Mouse (Mus musculus) midbrain, embryonic 15.5 days (tissue): ENCODE results near the gene Pdk2. TPM values are rescaled to one million over a fixed set of nuclear protein-coding genes. Genes with fewer than 3 reads are reported as not detected.
A peak's percentile ranks its signal among the peaks of the same experiment; 100 is the strongest.

ENCODE experiments used
- ATAC-seq: fragments of 200-750 bp; cut with Nextera tagmentation; replicated peaks from 2 replicates; pipeline ENCODE4 v1.8.0; 2017; ENCODE audit warnings: moderate TSS enrichment
- H3K27ac ChIP-seq: fragments of 300-500 bp; sonication (generic); 2 replicates; pipeline ENCODE4 v1.5.1; 2015; ENCODE audit warnings: mild to moderate bottlenecking, inconsistent platforms
- H3K27me3 ChIP-seq: fragments of 300-500 bp; sonication (generic); replicated peaks from 2 replicates; pipeline ENCODE4 v1.6.1; 2015; ENCODE audit warnings: inconsistent platforms
- H3K36me3 ChIP-seq: fragments of 300-500 bp; sonication (generic); replicated peaks from 2 replicates; pipeline ENCODE4 v1.6.1; 2015; ENCODE audit warnings: inconsistent platforms
- H3K4me1 ChIP-seq: fragments of 300-500 bp; sonication (generic); 2 replicates; pipeline ENCODE4 v1.6.1; 2015; ENCODE audit warnings: inconsistent platforms
- H3K4me2 ChIP-seq: fragments of 300-500 bp; sonication (generic); 2 replicates; pipeline ENCODE4 v1.6.1; 2015; ENCODE audit warnings: inconsistent platforms, mild to moderate bottlenecking, moderate library complexity
- H3K4me3 ChIP-seq: fragments of 300-500 bp; sonication (generic); 2 replicates; pipeline ENCODE4 v1.5.1; 2015; ENCODE audit warnings: mild to moderate bottlenecking, inconsistent platforms
- H3K9ac ChIP-seq: fragments of 300-500 bp; sonication (generic); 2 replicates; pipeline ENCODE4 v1.6.1; 2015; ENCODE audit warnings: mild to moderate bottlenecking, inconsistent platforms
- H3K9me3 ChIP-seq: fragments of 300-500 bp; sonication (generic); 2 replicates; pipeline ENCODE4 v1.6.1; 2016; ENCODE audit warnings: inconsistent platforms
- WGBS: fragments of 180-500 bp; shearing (Covaris S2); methylation state at CpG from one replicate; pipeline ENCODE4 v1.1.7; 2015; ENCODE audit warnings: mixed read lengths; 5-methylcytosine and 5-hydroxymethylcytosine counted together
- polyA plus RNA-seq: library from polyadenylated mRNA; unstranded; fragments of >200 nt; fragmentation: Nextera tagmentation; extraction: Ambion mirVana; gene quantifications from 2 replicates; pipeline ENCODE4 v1.2.1, GENCODE M21; 2015

The Pdk2 gene
- polyA plus RNA-seq, 1 experiment from 2014 or later, result 28.2 TPM

DNA sequence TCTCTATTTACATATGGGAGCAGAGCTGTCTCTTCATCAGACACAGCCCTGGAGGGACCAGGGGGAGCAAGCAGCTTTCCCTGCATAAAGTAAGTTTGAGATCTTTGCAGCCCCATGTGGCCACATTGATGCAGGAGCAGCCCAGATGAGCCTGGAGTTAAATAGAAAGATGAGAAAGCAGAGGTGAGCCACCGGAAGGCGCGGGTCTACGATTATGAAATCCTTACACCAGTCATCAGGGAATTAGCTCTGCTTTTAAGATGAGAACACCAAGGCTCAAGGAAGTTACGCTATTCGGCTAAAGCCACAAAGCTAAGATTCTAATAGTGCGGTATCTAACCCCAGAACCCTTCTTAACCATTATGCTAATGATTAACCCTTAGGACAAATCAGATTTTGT is 36.8 kb upstream of the Pdk2 start:
- WGBS, result 58% methylated on average over 7 of the region's 7 CpGs
- H3K27me3 ChIP-seq, result peaks cover 36% of the 10 kb centered on the region
- H3K27ac ChIP-seq, result no peak overlapping the region
- H3K9me3 ChIP-seq, result no peaks in the 10 kb centered on the region
- no peak for ATAC-seq
- no peak overlapping the region for H3K4me3 ChIP-seq
- H3K9ac ChIP-seq, result no peak overlapping the region
- peaks cover 29% of the 10 kb centered on the region for H3K4me1 ChIP-seq
- H3K36me3 ChIP-seq, result no peaks in the 10 kb centered on the region
- no peak overlapping the region for H3K4me2 ChIP-seq

DNA sequence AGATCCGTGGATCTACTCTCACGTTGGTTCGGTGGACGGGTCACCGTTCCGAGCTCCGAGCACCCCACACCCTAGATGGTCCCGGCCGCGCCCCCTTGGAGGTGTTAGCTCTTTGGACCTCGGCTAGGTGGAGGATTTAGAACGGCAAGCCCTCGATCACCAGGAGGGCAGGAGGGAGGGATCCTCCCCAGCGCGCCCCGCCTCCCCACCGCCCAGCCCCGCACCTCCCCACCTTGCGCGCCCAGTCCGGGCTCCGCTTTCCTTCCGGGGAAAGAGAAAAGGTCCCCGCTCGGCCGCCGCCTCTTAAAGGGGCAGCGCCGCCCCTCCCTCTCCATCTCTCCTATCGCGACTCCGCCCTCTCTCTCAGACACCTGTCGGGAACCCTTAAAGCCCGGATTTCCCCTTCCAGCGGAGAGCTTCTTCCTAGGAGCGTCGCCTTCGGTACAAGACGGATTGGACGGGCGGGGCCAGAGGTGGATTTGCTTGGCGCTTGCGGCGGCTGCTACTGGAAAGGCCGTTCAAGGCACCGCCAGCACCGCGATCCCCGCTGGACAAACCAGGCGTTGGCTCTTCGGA is 35.5 kb upstream of the Pdk2 start, which contains the start of gene Itga3:
TSS of gene Itga3 (minus strand) at position 266 of the 576 bp plus-strand sequence.
- ATAC-seq, result peak; percentile 78
- H3K27ac ChIP-seq, result peak within 1 kb of the TSS; percentile 82
- H3K36me3 ChIP-seq, result no peaks in the 10 kb centered on the region
- WGBS, result under 1% methylated on average over 51 of the region's 51 CpGs
- peak within 1 kb of the TSS; percentile 75 for H3K9ac ChIP-seq
- peak within 1 kb of the TSS; percentile 90 for H3K4me2 ChIP-seq
- peaks cover 29% of the 10 kb centered on the region for H3K4me1 ChIP-seq
- no peaks in the 10 kb centered on the region for H3K9me3 ChIP-seq
- H3K27me3 ChIP-seq, result peaks cover 36% of the 10 kb centered on the region
- peak within 1 kb of the TSS; percentile 75 for H3K4me3 ChIP-seq

DNA sequence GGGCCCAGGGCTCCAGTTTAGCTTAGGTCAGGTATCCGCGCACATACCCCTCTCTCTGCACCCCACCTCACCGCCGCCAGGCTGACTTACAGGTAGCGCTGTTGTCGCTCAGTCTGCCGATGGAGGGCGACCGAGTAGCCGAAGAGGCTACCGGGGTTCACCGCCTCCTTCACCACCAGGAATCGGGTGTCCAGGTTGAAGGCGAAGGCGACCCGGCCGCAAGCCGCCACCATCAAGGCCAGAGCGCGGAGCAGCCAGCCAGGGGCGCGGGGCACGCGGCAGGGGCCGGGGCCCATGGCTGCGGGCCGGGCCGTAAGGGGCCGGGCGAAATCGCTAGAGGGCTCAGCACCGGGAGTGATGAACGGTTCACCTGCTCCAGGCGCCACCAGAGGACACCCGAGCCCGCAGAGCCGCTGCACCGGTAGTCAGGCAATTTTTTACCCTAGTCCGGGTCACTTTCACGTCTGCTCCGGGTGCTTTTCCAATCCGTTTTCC is 34.9 kb upstream of the Pdk2 start:
- H3K4me1 ChIP-seq, result peaks cover 29% of the 10 kb centered on the region
- no peaks in the 10 kb centered on the region for H3K36me3 ChIP-seq
- H3K4me2 ChIP-seq, result peak overlapping the region; percentile 90
- peak; percentile 77 for ATAC-seq
- H3K9me3 ChIP-seq, result no peaks in the 10 kb centered on the region
- peak overlapping the region; percentile 75 for H3K9ac ChIP-seq
- peak overlapping the region; percentile 75 for H3K4me3 ChIP-seq
- peaks cover 36% of the 10 kb centered on the region for H3K27me3 ChIP-seq
- WGBS, result under 1% methylated on average over 42 of the region's 42 CpGs
- H3K27ac ChIP-seq, result peak overlapping the region; percentile 82

DNA sequence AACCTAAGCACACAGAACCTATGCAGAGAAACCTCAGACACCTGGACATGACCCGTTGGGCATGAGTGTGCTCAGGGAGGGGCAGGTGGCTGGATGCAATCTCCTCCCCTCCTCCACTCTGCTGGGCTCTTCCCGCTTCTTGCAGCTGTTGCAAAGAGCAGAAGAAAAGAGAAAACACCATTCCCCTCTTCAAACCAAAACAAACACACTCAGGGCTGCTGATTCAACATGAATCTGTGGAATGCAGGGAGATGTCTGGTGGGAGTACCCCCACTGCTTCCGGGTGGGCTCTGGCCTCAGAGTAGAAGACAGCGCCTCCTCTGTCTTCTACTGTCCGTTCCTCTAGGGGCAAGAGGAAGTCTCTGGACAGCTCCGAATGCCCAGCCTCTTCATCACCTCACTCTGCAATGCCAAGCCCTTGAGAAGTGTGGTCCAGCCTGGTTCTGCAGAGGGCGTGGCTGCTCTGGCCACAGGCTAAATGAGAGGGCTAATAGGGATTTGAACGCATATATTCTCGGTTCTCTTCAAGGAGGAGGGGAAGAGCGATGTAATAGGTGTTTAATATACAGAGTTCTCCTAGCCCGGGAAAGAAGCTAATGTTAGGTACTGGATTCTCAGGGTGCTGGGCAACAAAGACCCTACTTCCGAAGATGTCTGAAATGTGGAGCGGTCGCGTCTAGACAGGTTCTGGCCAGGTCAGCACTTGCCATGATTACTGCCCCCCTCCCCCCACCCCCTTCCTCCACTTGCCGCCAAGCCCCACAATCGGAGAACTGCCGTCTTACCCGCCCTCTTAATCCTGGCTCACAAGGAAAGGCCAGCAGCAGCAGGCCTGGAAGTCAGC is 34.3 kb upstream of the Pdk2 start:
- H3K4me3 ChIP-seq, result peak overlapping the region; percentile 75
- H3K9ac ChIP-seq, result peak overlapping the region; percentile 75
- H3K4me2 ChIP-seq, result peak overlapping the region; percentile 90
- peaks cover 36% of the 10 kb centered on the region for H3K27me3 ChIP-seq
- H3K27ac ChIP-seq, result peak overlapping the region; percentile 82
- no peaks in the 10 kb centered on the region for H3K9me3 ChIP-seq
- H3K36me3 ChIP-seq, result no peaks in the 10 kb centered on the region
- WGBS, result 7% methylated on average over 19 of the region's 19 CpGs
- peaks cover 29% of the 10 kb centered on the region for H3K4me1 ChIP-seq
- ATAC-seq, result 0 out of 2 replicates have a peak, but pooled peaks have one; percentile 7

DNA sequence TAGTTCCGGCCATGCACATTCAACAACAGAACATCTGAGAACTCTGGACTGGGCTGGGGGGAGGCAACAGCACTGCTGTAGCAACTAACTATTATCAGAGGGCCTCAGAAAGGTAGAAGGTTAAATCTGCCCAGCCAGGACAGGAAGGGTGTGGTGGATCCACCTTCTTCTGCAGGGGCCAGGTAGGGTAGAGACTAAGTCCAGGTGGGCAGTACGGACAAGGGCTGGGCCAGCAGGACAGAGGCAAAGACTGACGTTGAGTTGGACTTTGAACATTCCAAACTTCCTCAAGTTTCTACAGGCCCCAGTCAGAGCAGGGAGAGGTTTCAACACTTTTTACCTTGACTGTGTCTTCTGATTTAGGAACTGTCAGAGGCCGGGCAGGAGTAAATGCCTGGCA is 33.5 kb upstream of the Pdk2 start:
- ATAC-seq, result no peak
- Histone ChIP-seq H3K4me1 (peaks cover 29% of the 10 kb centered on the region), H3K4me2 (peak overlapping the region; percentile 90), H3K4me3 (peak overlapping the region; percentile 75), H3K9ac (no peak overlapping the region), H3K36me3 (no peaks in the 10 kb centered on the region), H3K27me3 (peaks cover 36% of the 10 kb centered on the region), H3K9me3 (no peaks in the 10 kb centered on the region), H3K27ac (no peak overlapping the region)
- 86% methylated on average over 4 of the region's 4 CpGs for WGBS

DNA sequence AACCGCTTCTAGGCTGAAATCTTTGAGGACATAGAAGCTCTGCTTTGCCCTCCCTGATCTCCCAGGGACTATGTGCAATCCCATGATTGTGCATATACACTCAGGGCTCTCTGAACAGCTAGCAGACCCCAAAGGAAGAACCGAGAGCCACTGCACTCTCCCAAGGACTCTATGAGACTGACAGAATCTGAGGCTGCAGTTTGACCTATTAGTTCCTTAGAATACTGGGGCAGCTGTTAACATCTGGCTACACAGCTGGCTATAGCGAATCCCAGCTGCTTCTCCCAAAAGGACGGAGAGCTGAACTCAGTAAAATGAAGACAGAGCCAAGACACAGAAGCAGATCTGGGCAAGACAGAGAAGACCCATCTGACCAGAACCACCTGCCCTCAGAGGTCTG is 32.7 kb upstream of the Pdk2 start:
- Histone ChIP-seq H3K9me3 (no peaks in the 10 kb centered on the region), H3K9ac (no peak overlapping the region), H3K27me3 (peaks cover 33% of the 10 kb centered on the region), H3K4me1 (peaks cover 29% of the 10 kb centered on the region), H3K4me3 (no peak overlapping the region), H3K4me2 (no peak overlapping the region), H3K27ac (no peak overlapping the region), H3K36me3 (no peaks in the 10 kb centered on the region)
- ATAC-seq, result no peak
- 80% methylated on average over 4 of the region's 4 CpGs for WGBS

DNA sequence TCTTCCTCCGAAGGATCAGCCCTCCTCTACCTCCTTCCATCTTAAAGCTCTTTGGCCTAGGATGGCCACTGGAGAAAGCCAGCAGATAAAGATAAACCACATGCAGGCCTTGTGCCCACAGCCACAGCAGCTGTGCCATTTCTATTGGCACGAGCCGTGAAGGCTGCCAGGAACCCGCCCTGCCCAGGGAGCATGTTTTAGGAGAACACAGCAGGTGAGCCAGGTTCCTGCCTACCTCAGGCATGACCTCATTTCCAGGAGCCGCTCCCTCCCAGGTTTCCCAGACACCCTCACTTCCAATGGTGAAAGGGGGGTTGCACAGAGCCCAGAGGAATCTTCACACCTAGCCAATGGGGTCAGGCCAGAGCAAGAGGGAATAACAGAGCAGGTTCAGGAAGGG is 31.6 kb upstream of the Pdk2 start:
- Histone ChIP-seq H3K4me1 (peaks cover 29% of the 10 kb centered on the region), H3K4me2 (no peak overlapping the region), H3K27me3 (peaks cover 23% of the 10 kb centered on the region; the same call in 1 of the 2 replicates), H3K9ac (no peak overlapping the region), H3K27ac (no peak overlapping the region), H3K36me3 (no peaks in the 10 kb centered on the region), H3K4me3 (no peak overlapping the region), H3K9me3 (no peaks in the 10 kb centered on the region)
- 78% methylated on average over 5 of the region's 5 CpGs for WGBS
- ATAC-seq, result no peak

DNA sequence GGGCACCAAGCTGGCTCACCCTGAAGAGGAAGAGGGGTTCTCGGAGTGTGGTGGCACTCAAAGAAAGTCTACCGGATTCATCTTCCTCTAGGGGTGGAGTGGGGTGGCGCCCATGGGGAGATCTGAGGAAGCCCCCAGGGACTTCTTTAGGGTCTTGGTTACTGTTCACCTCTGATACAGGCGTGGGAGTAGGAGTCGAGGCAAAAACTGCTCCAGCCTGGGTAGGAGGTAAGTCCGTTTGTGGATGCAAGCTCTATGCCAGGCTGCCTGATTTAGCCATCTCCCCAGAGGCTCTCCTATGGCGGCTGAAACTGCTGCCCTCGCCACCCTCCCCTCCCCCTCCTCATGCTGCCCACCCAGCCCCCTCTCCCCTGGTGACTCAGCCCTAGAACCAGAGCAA is 31.0 kb upstream of the Pdk2 start:
- peaks cover 26% of the 10 kb centered on the region for H3K4me1 ChIP-seq
- no peak overlapping the region for H3K9ac ChIP-seq
- 60% methylated on average over 8 of the region's 8 CpGs for WGBS
- H3K4me3 ChIP-seq, result no peak overlapping the region
- peaks cover 17% of the 10 kb centered on the region; the same call in 1 of the 2 replicates for H3K27me3 ChIP-seq
- ATAC-seq, result no peak
- no peaks in the 10 kb centered on the region for H3K36me3 ChIP-seq
- no peaks in the 10 kb centered on the region for H3K9me3 ChIP-seq
- H3K4me2 ChIP-seq, result no peak overlapping the region
- H3K27ac ChIP-seq, result no peak overlapping the region

DNA sequence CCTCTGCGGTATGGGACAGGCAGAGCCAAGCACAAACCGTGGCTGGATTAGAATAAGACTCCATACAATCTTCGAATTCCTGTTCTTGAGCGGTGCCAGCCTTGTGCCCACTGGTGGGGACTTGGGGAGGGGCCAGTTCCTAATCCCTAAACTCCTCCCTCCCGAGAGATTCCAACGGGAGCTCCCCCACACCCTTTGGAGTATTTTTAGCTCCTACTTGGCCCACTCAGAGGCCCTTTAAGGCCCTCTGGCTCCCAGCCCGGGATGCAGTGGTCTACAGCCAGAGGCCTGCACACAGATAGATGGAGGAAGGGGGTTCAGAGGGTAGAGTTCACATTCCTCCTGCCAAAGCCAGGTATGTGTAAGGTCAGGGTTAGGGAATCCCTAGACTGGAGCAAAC is 30.1 kb upstream of the Pdk2 start:
- ATAC-seq, result no peak
- H3K4me3 ChIP-seq, result no peak overlapping the region
- no peak overlapping the region for H3K9ac ChIP-seq
- H3K4me2 ChIP-seq, result no peak overlapping the region
- H3K4me1 ChIP-seq, result peaks cover 19% of the 10 kb centered on the region
- no peaks in the 10 kb centered on the region for H3K36me3 ChIP-seq
- H3K27ac ChIP-seq, result no peak overlapping the region
- peaks cover 16% of the 10 kb centered on the region; the same call in 1 of the 2 replicates for H3K27me3 ChIP-seq
- H3K9me3 ChIP-seq, result no peaks in the 10 kb centered on the region
- 45% methylated on average over 7 of the region's 7 CpGs for WGBS

DNA sequence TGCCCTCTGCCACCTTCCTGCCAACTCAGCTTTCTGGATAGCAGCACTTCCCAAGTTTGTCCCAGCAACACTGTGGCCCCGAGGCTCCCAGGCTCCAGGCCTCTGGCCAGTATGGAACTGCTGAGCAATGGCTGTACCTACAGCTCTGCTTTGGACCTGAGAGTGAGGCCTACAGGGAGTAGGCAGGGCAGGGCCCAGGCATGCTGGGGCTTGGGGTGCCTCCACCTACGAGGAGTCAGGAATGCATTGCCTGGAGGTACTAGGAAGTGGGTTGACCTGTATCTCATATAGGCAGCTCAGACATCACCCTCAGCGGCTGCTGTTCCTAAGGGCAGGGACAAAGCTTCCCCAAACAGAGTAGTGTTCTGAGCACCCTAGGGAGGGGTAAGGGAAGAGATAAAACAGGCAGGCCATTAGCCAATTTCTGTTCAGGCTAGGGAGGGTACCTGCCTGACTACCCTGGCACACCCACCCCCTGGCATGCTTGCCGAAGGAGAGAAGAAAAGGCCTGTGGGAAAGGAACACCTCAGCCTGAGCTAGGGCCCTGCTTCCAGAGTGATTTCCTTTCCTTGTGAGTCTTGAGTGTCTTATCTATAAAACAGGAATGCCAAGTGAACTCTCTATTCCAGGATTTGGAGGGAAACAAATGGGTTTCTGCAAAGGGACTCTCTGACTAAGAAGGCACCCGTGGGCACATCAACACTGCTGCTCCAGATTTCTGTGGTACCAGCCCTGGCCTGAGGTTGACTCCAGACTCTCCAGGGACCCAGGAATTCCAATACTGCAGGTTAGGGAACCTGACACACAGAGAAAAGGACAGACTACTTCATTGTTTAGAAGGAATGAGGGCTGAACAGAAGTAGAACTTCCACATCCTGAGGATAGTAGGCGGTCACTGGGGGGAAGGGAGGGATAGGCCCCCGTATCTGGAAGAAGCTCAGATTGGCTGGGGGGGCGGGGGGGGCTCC is 29.3 kb upstream of the Pdk2 start:
- Histone ChIP-seq H3K4me3 (no peak overlapping the region), H3K4me1 (peaks cover 11% of the 10 kb centered on the region), H3K36me3 (peaks cover 2% of the 10 kb centered on the region; the same call in 1 of the 2 replicates), H3K27me3 (peaks cover 14% of the 10 kb centered on the region; the same call in 1 of the 2 replicates), H3K4me2 (no peak overlapping the region), H3K27ac (no peak overlapping the region), H3K9ac (no peak overlapping the region), H3K9me3 (no peaks in the 10 kb centered on the region)
- 69% methylated on average over 8 of the region's 8 CpGs for WGBS
- ATAC-seq, result no peak

DNA sequence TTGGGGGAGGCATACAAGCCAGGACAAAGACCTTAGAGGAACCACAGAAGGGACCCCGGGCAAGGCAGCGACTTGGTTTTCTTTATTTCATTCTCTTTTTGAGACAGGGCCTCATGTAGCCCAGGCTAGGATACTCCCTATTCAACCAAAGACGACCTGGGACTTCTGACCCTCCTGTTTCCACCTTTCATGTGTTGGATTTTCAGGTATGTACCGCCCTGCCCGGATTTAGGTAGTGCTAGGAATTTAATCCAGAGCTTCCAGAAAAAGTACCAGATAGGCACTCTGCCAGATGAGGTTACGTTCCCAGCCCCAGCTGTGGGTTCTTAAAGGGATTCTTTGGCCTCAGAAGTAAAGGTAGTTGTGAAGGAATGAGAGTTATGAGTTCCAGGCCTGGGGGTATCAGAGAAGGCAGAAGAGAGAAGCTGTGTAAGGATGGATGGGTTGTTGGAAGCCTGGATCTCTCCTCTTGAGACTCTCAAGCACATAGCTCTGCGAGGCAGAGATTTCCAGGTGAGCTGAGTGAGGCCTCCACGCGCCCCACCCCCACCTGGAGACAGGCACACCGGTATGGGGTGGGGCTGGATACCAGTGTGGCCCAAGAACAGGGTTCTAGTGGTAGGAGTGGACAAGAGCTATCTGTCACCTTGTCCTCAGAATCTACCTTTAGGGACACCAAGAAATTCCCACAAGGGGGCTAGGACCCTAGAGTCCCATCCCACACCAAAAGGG is 28.2 kb upstream of the Pdk2 start:
- H3K27ac ChIP-seq, result no peak overlapping the region
- no peaks in the 10 kb centered on the region for H3K9me3 ChIP-seq
- H3K27me3 ChIP-seq, result peaks cover 4% of the 10 kb centered on the region; the same call in 1 of the 2 replicates
- no peak overlapping the region for H3K9ac ChIP-seq
- ATAC-seq, result no peak
- peaks cover 4% of the 10 kb centered on the region; the same call in 1 of the 2 replicates for H3K36me3 ChIP-seq
- WGBS, result 86% methylated on average over 10 of the region's 10 CpGs
- H3K4me1 ChIP-seq, result peaks cover 1% of the 10 kb centered on the region; the same call in 1 of the 2 replicates
- no peak overlapping the region for H3K4me2 ChIP-seq
- no peak overlapping the region for H3K4me3 ChIP-seq
